Mouse (Mus musculus) spleen, postnatal 10 days (tissue): ENCODE measurements around the gene Sfxn2.

Experiments
- DNase-seq, 2 experiments: peaks; one replicate each; pipeline ENCODE4 v3.0.0; 2021 to 2022; ENCODE audit warnings: low spot score in 2 of 2

The Sfxn2 gene

DNA sequence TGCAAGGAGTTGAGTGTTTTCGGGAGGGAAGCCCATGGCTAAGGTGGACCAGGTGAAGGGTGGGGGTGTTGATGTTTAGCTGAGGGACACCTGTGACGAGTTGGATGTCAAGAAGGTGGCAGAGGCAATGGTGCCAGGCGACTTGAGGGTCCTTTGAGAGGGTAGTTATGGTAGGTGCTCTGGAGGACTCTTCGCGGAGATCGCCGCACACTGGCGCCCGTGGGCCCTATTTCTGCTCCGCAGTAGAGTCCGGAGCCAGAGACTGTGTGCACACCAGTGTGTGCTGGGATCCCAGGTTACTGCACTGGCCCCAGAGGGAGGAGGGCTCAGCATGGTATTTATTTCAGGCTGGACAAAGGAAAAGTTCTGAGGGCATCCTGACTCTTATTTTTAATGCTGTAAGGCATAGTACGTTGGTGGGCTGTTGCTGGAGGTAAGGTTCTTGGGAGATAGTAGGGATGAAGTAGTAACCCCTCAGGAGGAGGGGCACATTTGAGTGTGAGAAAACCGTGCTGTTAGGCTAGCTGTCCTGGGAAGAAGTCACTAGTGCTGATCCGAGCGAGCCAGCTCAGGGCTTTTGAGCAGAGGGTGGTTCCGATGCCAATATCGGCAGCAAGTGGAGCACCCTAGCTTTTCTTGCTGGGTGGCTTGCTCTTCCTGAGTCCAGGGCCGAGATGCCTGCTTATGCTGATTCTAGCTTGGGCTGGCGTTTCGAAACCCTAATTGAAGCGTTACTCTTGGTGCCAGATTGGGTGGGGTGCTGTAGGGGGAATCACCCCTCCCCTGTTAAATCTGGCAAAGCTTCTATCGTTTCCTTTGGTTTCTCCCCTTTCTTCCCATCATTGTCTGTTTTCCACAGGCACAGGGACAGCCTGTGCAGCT is 26.5 kb downstream of the Sfxn2 start:
- DNase-seq = peak; percentile 28 to 37

DNA sequence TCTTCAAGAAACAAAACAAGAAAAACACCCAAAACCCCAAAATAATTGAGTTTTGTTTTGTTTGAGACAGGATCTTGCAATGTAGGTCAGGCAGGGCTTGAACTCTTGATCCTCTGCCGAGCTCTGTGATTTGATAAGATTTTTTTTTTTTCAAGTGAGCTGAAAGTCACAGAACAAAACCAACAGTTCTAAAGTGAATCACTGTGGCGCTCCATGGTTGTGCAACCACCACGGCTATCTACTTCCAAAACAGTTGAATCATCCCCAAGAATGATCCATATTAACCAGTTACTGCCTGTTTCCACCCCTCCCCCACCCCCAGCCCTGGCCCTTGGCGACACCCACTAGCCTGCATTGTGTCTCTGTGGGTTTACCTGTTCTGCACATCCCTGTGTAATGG is 27.2 kb downstream of the Sfxn2 start:
- DNase-seq = no peak

DNA sequence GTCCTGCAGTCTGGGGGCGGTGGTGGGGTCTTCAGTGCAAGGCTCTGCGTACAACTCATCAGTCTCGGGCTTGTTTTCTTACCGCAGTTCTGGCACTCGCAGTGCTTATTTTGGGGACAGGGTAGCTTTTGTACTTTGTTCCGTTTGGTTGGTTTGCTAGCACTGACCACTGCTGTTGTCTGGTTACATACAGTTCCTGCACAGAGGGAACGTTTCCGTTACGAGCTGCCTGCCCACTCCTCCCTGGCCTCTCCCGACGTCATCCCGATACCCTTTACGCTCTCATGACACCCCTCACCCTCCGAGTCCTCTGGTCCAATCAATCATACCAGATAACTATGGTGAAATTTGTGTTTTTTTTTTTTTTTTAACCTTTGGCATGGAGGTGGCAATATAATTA is 28.3 kb downstream of the Sfxn2 start:
- no peak for DNase-seq

DNA sequence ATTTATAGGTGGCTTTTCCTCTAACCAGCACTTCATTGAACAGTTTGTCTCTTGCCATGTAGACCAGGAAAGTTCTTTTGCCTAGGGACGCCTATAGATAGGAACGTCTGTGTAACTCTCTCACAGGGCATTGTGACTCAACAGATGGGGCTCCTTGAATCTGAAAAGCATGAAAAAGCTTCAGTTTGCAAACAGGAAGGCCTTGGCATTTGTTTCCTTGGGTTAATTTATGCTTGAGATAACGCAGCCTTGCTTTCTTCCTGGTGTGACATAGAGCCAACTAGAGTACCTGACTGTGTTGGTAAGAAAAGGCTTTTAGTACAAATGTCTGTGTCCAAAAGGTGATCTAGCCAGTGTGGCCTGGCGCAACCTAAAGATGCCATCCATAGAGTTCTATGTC is 29.2 kb downstream of the Sfxn2 start:
- DNase-seq = no peak

DNA sequence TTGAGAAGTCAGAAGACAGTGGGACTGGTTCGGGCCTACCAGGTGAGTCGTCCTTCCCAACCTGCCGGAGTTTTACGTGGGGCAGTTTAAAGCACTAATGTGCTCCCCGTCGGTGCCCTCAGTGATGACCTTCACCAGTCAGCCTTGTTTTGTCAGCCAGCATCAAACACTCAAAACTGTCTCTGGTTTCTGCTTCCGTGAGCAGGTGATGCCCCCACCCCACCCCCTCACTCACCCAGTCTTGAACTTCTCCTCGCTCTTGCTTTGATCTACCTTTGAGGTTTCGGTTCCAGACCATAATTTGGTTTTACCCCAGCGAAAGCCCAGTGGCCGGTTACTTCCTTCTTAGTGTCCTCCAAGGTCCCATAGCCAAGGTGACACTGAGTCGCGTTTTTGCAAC is 33.6 kb downstream of the Sfxn2 start:
- no peak for DNase-seq

DNA sequence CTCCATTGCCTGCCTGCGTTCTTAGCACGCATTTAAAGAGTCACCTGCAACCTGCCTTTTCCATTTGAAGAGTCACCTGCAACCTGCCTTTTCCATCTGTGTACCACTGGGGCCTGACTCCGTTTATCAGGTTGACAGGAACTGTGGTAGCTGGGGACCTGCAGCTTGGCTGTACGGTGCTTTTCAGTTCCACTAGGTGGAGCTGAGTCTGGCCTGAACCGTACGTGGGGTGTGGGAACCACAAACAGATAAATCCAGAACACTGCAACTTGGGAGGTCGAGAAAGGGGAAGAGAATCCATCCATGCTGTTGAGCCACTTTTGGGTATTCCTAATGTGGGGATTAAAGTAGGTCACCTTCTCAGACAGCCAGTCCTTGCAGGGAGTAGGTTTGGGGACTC is 34.3 kb downstream of the Sfxn2 start:
- DNase-seq = no peak

DNA sequence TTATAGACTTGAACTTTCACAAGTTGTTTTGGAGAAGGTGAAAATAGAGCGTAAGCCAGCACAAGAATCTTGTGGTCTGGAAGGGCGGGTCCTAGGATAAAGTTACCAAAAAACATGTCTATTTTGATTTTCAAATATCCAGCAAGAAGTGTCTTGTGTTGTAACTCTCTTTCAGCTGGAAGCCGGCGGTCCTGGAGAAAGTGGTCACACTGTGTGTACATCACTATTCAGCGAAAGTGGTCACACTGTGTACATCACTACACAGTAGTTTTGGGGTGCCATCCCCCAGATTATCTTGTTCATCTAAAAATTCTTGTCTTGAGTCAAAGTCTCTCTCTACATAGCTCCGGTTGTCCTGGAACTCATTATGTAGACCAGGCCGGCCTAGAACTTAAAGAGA is 35.0 kb downstream of the Sfxn2 start:
- no peak for DNase-seq

DNA sequence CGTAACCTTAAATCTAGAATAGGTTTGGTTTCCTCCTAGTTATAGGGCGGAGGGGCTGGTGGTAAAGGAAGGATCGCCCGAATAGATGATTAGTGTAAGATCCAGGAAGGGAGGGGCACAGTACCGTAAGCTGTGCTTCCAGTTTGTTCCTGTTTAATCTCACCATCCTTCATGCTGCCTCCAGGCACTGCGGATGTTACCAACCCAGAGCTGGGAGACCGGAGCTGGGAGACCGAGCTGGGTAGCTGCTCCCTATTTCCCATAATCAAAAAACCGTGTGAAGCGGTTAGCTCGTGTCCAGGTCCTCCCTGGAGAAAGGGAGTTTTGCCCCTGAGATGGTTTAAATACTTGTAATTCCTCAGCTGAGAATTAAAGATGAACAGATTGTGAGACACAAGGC is 43.2 kb downstream of the Sfxn2 start:
- DNase-seq = no peak

DNA sequence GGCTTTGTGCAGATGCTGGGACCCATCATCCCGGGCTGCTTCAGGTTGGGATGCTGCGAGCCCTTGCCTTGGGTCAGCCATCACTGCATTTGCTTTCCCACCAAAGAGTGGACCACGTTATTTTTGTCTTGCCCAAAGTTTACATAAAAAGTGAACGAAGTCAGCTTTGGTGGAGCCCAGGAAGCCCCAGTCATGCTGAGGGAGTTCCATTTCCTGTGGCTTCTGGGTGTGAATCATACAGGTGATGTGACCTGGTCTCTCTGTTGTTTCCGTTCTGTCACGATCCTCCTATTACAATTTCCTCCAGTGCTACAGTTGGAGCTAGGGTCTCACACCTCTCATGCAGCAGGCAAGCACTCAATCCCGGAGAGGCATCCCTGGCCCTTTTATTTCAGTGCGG is 44.2 kb downstream of the Sfxn2 start:
- no peak for DNase-seq

DNA sequence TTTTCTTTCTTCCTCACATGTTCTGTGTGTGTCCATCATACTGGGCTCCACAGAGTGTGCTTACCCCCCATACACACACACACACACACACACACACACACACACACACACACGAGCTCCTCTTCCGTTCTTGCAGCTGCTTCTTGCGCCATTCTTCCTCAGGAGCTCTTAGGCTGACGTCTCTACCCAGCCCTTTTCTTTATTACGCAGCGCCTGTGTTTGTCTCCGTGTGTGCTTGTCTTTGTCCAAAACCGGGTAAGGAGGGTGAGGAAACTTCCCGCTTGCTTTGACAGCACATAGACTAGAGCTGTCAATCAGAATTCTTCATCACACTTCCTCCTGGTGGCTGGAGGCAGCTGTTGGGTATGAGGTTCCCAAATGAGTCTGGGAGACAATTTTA is 45.2 kb downstream of the Sfxn2 start:
- DNase-seq = no peak

DNA sequence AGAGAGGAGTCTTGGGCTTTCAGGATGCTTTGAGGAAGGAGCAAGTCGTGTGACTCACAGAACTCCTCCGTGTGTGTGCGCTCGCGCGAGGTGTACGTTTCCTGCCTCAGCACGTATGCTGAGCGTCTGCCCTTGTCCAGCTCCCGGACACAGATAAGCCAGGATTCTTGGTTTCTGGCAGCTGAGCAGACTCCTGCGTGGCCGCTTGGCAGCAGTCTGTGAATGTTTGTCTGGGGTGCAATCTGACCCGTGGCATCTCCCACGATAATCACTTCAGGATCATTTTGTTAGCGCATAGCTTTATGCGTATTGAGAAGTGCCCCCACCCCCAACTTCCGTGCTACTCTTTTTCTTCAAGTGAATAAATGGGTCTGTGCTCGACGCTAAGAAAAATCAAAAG is 45.8 kb downstream of the Sfxn2 start:
- no peak for DNase-seq

DNA sequence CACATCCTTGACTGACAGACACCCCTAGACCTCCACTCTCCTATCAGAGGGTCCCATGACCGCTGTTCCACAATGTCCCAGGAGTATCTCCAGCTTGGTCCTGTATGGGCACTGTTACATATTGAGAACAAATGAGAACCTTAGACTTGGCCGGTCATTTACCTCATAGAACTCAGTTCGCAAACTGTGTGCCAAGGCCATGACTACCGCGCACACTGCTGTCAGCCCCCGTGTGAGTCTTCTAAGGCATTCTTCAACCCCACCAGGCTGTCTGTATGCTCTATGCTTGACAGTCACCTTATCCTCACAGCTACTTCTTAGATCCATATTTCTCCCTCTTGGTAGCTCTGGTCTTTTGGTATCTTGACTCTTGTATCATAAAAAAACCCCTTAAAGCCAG is 46.4 kb downstream of the Sfxn2 start:
- DNase-seq = no peak

DNA sequence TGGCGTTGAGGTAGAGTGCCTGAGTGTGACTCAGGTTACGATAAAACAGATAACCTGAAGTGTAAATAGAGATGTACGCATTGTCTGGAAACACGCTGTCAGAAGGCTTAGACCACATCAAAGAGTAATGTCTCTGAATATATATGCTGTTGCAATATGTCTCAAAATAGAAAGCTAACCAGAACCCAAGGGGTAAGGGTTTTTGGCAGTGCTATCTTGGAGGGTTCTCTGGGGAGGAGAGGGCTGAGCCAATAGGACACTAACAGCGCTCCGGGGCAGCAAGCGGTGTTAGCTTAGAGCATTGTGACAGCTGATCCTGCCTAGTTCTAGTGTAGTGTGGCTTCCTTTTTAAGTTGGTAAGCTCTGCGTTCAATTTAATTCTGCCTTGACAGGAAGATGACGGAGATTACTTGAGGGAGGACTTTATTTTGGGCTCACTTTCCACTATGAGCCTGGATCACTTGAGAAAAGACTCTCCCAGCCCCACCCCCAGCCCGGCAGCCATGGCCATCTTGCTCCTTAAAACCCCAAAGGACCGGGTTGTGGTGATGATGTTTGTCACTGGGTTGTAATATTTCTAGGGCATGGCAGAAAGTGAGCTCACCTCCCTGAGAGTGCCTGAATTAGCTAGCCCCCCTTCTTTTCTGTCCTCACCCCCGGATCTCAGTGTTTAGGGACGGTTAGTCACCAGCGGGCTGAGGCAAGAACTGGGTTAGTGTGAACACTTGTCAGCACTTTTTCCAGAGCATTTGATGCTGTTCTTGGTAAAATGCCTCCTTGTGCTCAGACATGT is 47.0 kb downstream of the Sfxn2 start:
- no peak for DNase-seq

DNA sequence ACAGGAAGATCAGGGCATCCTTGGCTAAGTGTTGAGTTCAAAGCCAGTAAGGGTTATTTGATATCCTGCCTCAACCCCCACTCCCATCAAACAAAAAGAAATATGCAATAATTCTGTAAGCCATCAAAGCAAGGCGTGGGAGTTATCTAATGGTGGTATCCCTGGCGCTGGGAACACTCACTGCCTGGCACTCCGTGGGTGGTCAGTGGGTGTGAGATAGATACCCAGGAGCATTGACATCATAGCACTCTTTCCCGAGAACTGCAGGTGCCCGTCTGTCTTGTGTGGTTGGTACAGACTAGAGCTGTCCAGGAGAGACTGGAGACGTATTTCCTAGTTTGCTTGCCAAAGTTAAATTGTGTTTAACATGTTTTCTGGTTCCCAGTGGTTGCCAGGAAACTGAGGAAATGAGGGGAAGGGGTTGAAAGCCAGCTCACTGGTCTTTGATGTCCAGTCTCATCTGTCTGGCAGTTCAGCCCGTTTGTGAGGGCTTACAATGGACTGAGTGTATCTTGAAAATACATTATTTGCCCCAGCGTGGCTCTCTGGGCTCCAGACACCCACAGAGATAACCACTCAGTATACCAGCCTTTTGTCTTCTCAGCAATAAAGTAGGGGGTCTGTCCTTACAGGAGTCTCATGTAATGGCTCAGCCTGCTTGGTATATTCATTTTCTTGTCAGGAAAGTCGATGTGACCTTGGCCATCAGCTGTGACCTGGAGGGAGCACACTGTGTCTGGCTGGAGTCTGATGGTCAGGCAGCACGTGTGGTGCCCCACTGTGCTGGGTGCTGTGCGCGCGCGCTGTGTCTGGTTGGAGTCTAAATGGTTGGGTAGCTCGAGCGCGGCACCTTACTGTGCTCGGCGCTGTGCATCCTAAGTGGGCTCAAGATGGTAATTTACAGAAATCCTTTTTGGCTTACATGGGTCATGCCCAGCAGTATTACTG is 48.3 kb downstream of the Sfxn2 start:
- DNase-seq = no peak

DNA sequence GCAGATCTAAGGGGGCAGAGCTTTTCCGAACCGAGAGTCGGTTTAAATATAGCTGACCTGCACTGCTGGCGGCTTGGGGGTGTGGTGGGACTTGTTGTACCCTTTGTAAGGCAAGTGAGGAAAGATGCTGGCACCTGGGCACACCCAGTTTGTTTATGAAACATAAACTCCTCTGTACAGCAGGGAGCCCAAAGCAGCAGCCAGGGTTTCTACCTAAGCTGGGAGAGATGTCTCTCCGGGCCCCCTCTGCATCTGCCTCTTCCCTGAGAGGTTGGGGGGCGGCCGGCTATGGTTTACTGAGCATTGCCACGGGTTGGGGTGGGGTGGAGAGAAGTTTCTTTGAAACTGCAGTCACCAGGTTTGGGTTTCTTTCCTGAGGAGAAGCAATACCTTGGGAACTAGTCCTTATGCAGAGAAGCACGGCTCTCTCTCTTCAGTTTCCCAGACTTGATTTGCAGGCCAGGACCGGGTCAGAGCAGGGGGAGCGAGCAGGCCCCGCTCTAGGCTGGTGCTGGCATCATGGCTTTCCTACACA is 49.6 kb downstream of the Sfxn2 start:
- DNase-seq = no peak

DNA sequence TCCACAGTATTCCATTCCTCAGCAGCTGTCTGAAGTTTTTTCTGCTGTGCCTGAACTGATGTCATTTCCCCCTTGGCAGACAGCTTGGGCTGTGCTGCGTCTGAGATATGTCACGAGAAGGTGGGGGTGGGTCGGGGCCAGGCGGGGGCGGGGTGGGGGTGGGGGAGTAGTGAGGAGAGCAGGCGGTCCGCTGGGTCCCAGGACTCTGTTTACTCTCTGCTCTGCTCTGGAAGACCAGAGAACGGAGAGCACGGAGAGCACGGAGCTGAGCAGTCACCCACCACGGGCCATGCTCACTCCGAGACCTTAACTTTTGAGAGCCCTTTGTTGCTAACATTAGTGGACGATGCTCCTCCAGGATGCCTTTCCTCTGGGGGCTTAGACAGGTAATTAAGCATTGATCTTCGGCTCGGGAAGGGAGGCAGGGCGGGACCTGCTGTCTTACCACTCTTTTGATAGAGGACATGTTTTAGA is 50.1 kb downstream of the Sfxn2 start:
- DNase-seq = no peak

DNA sequence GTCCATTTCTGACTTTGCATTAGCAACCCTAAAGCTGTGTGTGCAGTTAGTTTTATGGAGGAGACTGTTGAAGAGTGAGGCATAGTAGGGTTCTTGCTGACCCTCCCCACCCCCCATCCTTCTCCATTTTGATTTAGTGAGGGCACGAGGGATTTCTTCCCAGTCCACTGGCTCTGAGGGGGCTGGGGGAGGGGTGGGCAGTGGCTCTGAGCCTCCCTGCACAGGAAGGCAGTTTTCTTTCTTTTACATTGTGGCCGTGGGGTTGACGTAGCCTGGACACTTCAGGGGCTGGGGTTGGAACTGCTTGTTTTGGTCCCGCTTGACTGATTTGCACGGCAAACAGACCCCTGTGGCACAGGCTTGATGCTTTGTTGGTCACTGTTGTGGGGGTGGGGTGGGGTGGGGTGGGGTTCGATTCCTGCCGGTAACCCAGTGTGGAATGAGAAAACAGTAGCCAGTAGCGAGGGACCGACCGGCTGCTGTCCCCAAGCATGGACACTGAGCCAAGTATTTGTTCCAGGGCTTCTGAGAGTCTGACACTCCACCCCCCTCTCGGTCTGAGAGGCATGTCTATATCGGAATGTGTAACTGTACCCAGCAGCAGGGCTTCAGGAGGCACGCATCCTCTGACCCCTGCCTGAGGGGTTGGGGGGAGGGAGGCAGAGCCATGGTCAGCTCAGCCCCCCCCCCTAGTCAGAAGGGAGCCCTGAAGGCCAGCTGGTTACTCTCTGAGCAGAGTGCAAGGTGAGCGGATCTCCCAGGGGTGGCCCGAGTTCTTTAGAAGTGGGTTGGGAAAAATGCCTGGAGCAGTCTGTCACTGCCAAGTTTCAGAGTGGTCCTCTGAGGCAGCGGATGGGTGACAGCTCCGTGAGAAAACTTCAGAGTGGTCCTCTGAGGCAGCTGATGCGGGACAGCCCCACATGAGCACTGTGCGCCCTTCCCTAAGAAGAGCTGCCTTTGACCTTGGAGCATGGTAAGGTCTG is 50.9 kb downstream of the Sfxn2 start:
- DNase-seq = no peak

DNA sequence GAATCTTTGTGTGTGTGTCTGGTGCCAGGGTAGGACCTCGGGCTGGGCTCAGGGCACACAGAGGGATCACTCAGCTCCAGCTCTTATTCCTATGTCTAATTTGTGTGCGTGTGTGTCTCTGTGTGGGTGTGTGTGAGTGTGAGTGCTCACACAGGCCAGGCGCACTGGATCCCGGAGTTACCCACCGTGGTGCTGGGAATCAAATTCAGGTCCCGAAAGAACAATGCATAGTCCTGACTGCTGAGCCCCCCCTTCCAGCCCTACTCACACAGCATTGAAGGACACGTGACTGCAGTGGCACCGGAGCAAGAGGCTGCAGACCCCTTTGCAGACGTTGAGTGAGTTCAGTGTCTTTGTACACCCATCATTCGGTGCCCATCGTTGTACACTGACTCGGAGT is 51.9 kb downstream of the Sfxn2 start:
- DNase-seq = no peak

DNA sequence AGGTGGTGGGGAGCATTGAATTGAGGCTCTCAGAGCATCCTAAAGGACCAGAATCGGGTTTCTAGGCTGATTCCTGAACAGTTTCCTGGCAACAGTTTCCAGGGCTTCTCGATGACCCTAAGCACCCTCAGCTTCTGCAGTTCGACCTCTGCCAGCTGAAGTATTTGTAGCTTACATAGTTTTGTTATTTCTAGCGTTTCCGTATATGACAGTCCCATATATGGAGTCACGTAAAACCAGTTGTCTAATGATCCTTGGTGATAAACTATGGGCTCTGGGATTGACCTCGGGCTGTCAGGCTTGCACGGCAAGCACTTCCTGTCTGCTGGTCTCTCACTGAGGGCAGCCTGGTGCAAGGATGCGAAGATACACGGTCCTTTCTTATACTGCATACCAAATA is 52.4 kb downstream of the Sfxn2 start:
- no peak for DNase-seq

DNA sequence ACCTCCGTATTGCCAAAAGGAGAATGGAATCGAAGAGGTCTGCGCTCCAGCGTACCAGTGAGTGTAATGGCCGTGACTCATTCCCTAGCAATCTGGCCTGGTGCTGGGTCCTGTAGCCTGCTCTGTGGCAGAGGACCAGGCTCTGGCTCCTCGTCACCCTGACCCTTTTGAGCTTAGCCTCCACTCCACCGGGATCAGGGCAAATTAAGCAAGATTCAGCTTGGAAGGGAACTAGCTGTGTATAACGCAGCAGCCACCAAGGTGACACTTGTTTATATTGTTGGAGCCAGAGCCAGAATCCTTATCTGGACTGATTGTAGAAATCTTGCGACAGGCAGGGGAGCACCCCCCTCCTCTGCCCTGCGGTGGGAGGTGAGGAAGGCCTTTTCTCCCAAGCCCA is 55.2 kb downstream of the Sfxn2 start:
- no peak for DNase-seq
